Mouse (Mus musculus) ES-E14 (cell line): ENCODE results near the gene Setd4. TPM values are rescaled to one million over a fixed set of nuclear protein-coding genes. Genes with fewer than 3 reads are reported as not detected.
A peak's percentile ranks its signal among the peaks of the same experiment; 100 is the strongest.

Experiments used
- DNase-seq: peaks from one replicate; pipeline ENCODE4 v3.0.0-alpha.2; 2013; ENCODE audit warnings: low read depth, low spot score
- H3K27ac ChIP-seq: 2 replicates; pipeline ENCODE4 v1.5.1; 2012; ENCODE audit warnings: low read depth, mild to moderate bottlenecking, low read length, moderate library complexity, mixed read lengths; ENCODE audit not compliant: poor library complexity, insufficient read depth, severe bottlenecking
- H3K36me3 ChIP-seq: 2 replicates; pipeline ENCODE4 v1.6.1; 2012; ENCODE audit warnings: mild to moderate bottlenecking, low read length, moderate library complexity, mixed read lengths; ENCODE audit not compliant: control insufficient read depth, poor library complexity, insufficient read depth, severe bottlenecking
- H3K4me1 ChIP-seq, 2 experiments: fragments of 150-350 bp in 1 of 2; sonication (generic) in 1 of 2; 2 replicates each; pipeline ENCODE4 v1.6.1; 2012; ENCODE audit warnings: low read length in 2 of 2, mild to moderate bottlenecking in 1 of 2, mixed read lengths in 1 of 2; ENCODE audit not compliant: control insufficient read depth in 2 of 2, insufficient read depth in 2 of 2, poor library complexity in 1 of 2
- H3K4me3 ChIP-seq, 2 experiments: fragments of 150-350 bp in 1 of 2; sonication (generic) in 1 of 2; 2 replicates each; pipeline ENCODE4 v1.5.1; 2012; ENCODE audit warnings: low read length in 2 of 2, low read depth in 1 of 2, mild to moderate bottlenecking in 1 of 2, mixed read lengths in 1 of 2; ENCODE audit not compliant: insufficient read depth in 1 of 2, poor library complexity in 1 of 2, severe bottlenecking in 1 of 2
- H3K9ac ChIP-seq: 2 replicates; pipeline ENCODE4 v1.6.1; 2012; ENCODE audit warnings: low read depth, mild to moderate bottlenecking, low read length, mixed read lengths; ENCODE audit not compliant: poor library complexity, insufficient read depth, severe bottlenecking
- H3K9me3 ChIP-seq: fragments of 150-350 bp; sonication (generic); 2 replicates; pipeline ENCODE4 v1.6.1; 2012; ENCODE audit warnings: low read depth, mild to moderate bottlenecking, low read length; ENCODE audit not compliant: control insufficient read depth, insufficient read depth
- CHD2 ChIP-seq: IDR thresholded peaks from 2 replicates; pipeline ENCODE4 v1.6.1; 2014; ENCODE audit warnings: mild to moderate bottlenecking, low read depth, low read length, inconsistent platforms
- HCFC1 ChIP-seq: IDR thresholded peaks from 2 replicates; pipeline ENCODE4 v1.6.1; 2012; ENCODE audit warnings: low read length, inconsistent platforms, borderline replicate concordance; ENCODE audit not compliant: insufficient read depth
- MAFK ChIP-seq: IDR thresholded peaks from 2 replicates; pipeline ENCODE4 v1.6.1; 2014; ENCODE audit warnings: mild to moderate bottlenecking, low read depth, low read length, inconsistent platforms; ENCODE audit not compliant: insufficient read depth
- ZC3H11A ChIP-seq: IDR thresholded peaks from 2 replicates; pipeline ENCODE4 v1.6.1; 2012; ENCODE audit warnings: low read depth, mild to moderate bottlenecking, inconsistent platforms, low read length, borderline replicate concordance
- ZNF384 ChIP-seq: IDR thresholded peaks from 2 replicates; pipeline ENCODE4 v1.6.1; 2012; ENCODE audit warnings: low read depth, low read length, inconsistent platforms
- in situ Hi-C, 2 experiments: fragments of 600-800 bp; cut with MboI; formaldehyde crosslinking; loops; one replicate each; pipeline ENCODE4 v1.15.1; 2025; ENCODE audit warnings: low sequenced_read_pairs in 2 of 2, inconsistent platforms in 1 of 2; ENCODE audit not compliant: unreplicated experiment in 2 of 2
- total RNA-seq: library from RNA; depleted of rRNA; stranded (reverse); fragments of 300-350 nt; gene quantifications from 2 replicates; pipeline ENCODE4 v1.2.3, GENCODE M21; 2012; rRNA removed

The Setd4 gene
- total RNA-seq: 27.5 and 44.1 TPM in 2 replicates

- DNase-seq: peak; percentile 77
- Histone ChIP-seq H3K27ac (peak within 1 kb of the TSS; percentile 80), H3K4me1 (peaks cover 0 to 3% of the 10 kb centered on the region in 2 experiments; a peak in 1 of 4 replicates), H3K36me3 (peaks cover 3% of the 10 kb centered on the region; the same call in 1 of the 2 replicates), H3K9me3 (no peaks in the 10 kb centered on the region), H3K4me3 (peak within 1 kb of the TSS; percentile 68 to 92), H3K9ac (peak within 1 kb of the TSS; percentile 96)
- in situ Hi-C loops: no loop called here
- TF ChIP-seq HCFC1: peak; percentile 70; the same call in 1 of the 2 replicates
- TF ChIP-seq ZC3H11A: no peak
- peak; percentile 39; the same call in 1 of the 2 replicates for TF ChIP-seq ZNF384
Measured at GRCm38 (mm10) chr16:93603439-93604212, at the start of gene Setd4. Gene Setd4, minus strand, starts transcription at chr16:93604063.

- Histone ChIP-seq H3K36me3 (no peaks in the 10 kb centered on the region), H3K4me3 (no peak overlapping the region), H3K9ac (no peak overlapping the region), H3K4me1 (no peaks in the 10 kb centered on the region), H3K9me3 (no peaks in the 10 kb centered on the region), H3K27ac (no peak overlapping the region)
- in situ Hi-C loops: no loop called here
- DNase-seq: no peak
- TF ChIP-seq CHD2 (no peak), ZC3H11A (no peak), HCFC1 (no peak), ZNF384 (no peak), MAFK (no peak)
Measured at GRCm38 (mm10) chr16:93648441-93649183, 44.7 kb upstream of the Setd4 start.

GRCm38 (mm10) chr16:93644006-93644405 lies 40.1 kb upstream of the Setd4 start:
- TF ChIP-seq MAFK (no peak), ZNF384 (no peak), ZC3H11A (no peak), CHD2 (no peak)
- Histone ChIP-seq H3K4me3 (no peak overlapping the region), H3K36me3 (no peaks in the 10 kb centered on the region), H3K9ac (no peak overlapping the region), H3K9me3 (no peaks in the 10 kb centered on the region), H3K4me1 (no peaks in the 10 kb centered on the region), H3K27ac (no peak overlapping the region)
- in situ Hi-C loops: no loop called here
- no peak for DNase-seq

GRCm38 (mm10) chr16:93627761-93628400 lies 24.0 kb upstream of the Setd4 start, which contains the start of gene Gm5678:
Gene Gm5678, plus strand, starts transcription at chr16:93628097.
- H3K4me1 ChIP-seq: no peaks in the 10 kb centered on the region
- no peaks in the 10 kb centered on the region for H3K36me3 ChIP-seq
- no peak for TF ChIP-seq MAFK
- no peak for TF ChIP-seq HCFC1
- no peak for TF ChIP-seq CHD2
- TF ChIP-seq ZC3H11A: no peak
- TF ChIP-seq ZNF384: no peak
- DNase-seq: no peak
- no peak within 1 kb of the TSS for H3K9ac ChIP-seq
- in situ Hi-C loops: no loop called here
- H3K4me3 ChIP-seq: no peak within 1 kb of the TSS
- no peak within 1 kb of the TSS for H3K27ac ChIP-seq
- H3K9me3 ChIP-seq: no peaks in the 10 kb centered on the region
